Mouse (Mus musculus): ENCODE measurements around the gene Creld2.
"Not testable (repeated sequence)": the region's sequence is repeated elsewhere in the genome, so short reads cannot be mapped to it uniquely, and the experiment has no call there.

Creld2 gene

DNA sequence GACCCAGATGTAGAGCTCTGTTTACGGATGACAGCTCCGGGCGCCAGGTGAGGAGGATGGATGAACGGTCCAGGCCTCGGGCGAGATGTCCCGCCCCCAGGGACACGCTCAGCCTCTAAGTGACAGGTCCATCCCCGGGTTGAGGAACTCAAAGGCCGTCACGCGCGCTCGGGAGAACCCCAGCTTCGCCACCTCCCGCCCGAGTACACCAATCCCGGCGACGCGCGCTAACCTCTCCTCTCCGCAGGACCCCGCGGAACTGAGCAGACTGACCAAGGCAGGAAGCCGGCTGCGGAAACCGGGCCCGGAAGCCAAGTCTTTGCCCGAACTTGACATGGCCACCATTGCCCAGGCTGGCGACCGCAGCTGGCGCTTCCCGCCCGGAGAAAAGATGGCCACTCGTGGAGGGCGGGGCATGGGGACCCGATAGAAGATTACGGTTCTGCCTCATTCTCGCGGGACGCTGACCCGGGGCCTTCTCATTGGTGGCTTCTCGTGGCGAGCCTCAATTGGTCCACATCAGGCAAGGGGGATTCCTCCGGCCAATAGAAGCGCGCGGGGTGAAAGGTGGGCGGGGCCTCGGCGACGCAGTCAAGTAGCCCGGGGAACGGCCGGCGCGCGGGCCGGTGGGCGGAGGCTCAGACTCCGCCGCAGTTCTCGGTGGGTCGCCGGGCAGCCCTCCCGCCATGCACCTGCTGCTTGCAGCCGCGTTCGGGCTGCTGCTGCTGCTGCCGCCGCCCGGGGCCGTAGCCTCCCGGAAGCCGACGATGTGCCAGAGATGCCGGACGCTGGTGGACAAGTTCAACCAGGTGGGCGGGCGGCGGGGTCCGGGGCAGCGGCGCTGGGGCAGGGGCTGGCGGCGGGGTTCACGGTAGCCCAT lies at the start of gene Creld2, which contains the start of gene Alg12:
Gene Creld2, plus strand, starts transcription at position 621 of the 880 bp plus-strand sequence.
Gene Alg12, minus strand, starts transcription at position 293 of the 880 bp plus-strand sequence.
- peak; percentile 99 for DNase-seq (ENCODE audit: low read depth in 2 of 2, low spot score in 2 of 2)

DNA sequence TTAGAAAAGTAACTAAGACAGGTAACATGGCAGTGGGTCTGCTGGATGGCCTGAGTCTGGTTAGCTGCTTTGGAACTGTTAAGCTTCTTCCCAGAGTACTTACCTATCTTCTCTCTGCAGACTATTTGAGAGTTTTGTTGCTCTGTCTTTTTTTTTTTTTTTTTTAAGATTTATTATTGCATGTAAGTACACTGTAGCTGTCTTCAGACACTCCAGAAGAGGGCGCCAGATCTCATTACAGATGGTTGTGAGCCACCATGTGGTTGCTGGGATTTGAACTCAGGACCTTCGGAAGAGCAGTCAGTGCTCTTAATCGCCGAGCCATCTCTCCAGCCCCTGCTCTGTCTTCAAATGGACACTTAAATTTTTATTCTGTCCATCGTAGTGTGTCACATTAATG lies 44.8 kb upstream of the Creld2 start:
- DNase-seq (ENCODE audit: low read depth in 2 of 2, low spot score in 2 of 2): not testable (repeated sequence)

DNA sequence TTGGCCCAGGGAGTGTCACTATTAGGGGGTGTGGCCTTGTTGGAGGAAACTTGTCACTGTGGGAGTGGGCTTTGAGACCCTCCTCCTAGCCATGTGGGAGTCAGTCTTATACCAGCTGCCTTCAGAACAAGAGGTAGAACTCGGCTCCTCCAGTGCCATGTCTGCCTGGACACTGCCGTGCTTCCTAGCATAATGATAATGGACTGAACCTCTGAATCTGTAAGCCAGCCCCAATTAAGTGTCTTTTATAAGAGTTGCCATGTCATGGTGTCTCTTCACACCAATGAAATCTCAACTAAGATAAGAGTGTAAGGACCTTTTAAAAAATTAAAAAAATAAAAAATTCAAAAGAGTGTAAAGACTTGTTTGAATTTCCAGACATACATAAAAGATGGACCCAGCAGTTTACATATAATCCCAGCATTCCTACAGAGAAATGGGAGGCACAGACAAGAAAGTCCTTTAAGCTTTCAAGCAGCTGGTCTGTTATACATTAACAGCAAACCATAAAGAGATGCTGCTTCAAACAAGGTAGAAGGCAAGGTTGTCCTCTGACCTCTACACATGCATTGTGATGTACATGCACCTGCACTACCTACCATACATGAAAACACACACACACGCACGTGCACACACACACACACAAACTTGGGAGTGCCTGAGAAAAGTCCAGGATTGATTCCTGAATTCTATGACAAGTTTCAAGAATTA lies 27.2 kb upstream of the Creld2 start:
- no peak for DNase-seq (ENCODE audit: low read depth in 2 of 2, low spot score in 2 of 2)

DNA sequence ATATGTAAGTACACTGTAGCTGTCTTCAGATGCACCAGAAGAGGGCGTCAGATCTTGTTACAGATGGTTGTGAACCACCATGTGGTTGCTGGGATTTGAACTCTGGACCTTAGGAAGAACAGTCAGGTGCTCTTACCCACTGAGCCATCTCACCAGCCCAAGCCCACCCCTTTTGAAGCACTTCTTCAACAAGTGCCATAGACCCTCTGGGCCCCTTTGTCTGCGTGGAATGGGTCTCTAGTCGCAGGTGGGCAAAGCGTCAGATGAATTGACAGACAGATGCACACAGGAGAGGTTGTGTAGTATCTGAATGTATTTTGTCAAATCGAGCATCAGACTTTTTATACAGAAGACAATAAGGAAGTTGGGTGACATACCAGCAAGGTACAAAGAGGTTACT lies 24.7 kb upstream of the Creld2 start:
- not testable (repeated sequence) for DNase-seq (ENCODE audit: low read depth in 2 of 2, low spot score in 2 of 2)

DNA sequence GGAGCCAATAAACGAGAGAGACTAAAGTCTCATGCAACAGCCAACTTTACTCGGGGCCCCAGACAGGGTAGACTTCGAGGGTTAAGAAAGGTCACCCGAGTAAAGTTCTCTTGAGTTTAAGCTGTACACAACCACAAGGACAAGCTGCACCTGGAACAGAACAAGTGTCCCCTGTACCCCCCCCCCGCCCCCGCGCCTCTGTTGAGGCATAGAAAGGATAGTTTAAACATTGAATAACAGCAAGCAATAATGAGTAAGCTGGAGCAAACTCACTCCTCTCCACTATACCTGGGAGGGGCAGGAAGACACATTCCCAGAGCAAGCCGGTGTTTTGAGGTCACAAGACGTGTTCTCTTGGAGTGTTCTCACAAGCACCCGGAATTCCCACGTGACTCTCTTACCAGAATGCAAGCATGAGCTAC lies 19.5 kb upstream of the Creld2 start:
- no peak for DNase-seq (ENCODE audit: low read depth in 2 of 2, low spot score in 2 of 2)

DNA sequence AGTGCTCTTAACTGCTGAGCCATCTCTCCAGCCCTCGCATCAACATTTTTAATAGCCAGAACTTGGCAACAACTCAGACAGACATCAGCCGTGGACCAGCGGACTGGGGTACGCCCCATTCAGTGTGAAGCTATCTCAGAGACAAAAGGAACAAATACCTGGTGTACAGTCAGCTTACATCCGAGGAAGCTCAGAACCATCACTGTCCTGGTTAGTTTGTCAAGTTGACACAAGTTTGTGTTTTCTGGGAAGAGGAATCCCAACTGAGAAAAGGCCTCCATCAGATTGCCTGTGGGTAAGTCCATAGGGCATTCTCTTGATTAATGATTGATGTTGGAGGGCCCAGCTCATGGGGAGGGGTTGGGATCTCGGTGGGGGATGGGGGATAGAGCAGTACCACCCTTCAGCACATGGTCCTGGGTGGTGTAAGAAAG lies 18.5 kb upstream of the Creld2 start:
- no peak for DNase-seq (ENCODE audit: low read depth in 2 of 2, low spot score in 2 of 2)

DNA sequence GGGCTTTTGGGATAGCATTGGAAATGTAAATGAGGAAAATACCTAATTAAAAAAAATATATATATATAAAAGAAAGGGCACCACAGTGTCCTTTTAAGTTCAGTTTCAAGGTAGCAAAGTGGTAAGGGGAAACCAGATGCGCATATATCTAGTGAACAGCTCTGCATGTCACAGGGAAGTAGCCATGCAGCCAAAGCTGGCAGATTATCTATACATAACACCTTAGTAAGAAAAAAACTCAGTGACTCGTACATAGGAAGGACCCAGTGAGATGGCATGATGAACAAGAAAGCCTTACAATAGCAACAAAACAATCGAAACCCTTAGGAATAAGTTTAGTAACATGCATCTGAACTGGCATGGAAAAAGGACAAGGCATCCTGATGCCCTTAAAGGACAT lies 17.5 kb upstream of the Creld2 start:
- DNase-seq (ENCODE audit: low read depth in 2 of 2, low spot score in 2 of 2): no peak

DNA sequence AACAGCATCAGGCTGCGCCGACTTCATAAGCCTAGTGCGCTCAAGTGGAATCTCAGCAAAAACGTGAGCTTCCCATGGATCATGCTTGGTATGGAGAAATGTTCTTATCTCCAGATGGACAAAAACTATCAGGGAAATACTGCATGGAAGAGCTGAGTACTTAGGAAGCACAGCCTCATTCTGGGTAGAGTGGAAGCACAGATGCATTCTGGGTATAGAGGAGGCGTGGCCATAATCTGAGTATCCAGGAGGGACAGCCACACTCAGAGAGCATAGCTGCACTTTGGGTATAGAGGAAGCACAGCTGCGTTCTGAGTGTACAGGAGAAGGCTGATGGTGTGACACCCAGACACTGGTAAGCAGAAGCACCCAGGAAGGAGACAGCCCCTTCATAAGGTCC lies 17.1 kb upstream of the Creld2 start:
- no peak for DNase-seq (ENCODE audit: low read depth in 2 of 2, low spot score in 2 of 2)

DNA sequence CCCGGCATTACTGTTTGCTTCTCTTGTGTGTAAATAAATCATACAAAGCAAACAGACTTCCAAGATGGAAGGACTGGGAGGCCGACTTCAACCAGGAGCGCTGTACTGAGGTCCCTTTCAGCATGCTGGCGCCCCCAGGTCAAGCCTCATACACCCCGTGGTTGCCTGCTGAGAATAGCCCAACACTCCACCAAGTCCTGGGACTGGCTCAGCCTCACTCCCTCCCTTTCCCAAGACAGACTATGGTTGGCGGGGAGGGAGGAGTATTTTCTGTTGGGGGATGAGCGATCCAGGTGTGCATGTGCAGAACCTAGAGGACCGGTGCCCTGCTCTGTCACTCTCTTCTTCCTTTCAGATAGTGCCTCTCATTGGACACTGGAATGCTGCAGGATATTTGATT lies 11.3 kb upstream of the Creld2 start:
- no peak for DNase-seq (ENCODE audit: low read depth in 2 of 2, low spot score in 2 of 2)

DNA sequence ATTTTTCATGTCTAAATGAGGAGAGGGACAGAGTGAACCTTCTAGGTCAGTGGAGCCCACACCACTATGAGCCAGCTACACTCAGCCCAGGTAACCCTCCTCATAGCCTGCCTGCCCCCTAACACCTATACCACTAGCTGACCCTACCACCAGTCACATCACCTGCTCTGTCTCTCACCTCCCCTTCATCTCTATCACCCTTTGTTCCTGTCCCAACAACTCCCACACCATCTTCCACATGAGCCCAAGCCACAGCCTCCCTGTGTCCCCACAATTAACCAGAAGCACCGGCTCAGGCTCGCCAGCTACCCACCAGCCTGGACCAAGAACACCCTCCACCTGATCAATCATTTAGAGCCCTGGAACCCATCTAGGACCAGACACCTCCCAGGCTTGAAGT lies 9.1 kb upstream of the Creld2 start:
- DNase-seq (ENCODE audit: low read depth in 2 of 2, low spot score in 2 of 2): no peak

DNA sequence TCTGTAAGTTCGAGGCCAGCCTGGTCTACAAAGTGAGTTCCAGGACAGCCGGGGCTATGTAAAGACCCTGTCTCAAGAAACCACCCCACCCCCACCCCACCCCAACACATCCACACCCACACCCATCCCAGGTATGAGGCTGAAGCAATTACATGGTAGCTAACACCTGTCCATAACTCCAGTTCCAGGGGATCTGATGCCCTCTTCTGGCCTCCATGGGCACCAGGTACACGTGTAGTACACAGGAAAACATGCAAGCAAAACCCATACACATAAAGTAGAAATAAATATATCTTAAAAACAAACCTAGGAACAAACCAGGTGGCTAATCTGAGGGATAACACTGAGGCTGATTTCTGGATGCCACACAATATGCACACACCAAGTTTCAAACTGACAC lies 6.2 kb upstream of the Creld2 start:
- no peak for DNase-seq (ENCODE audit: low read depth in 2 of 2, low spot score in 2 of 2)

DNA sequence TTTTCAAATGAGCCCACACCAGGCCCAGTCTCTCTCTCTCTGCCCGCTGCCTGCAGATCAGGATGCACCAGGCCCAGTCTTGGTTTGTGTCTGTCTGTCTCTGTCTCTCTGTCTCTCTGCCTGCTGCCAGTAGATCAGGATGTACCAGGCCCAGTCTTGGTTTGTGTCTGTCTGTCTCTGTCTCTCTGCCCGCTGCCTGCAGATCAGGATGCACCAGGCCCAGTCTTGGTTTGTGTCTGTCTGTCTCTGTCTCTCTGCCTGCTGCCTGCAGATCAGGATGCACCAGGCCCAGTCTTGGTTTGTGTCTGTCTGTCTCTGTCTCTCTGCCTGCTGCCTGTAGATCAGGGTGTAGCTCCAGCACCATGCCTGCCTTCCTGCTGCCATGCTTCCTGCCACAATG lies 5.6 kb upstream of the Creld2 start:
- not testable (repeated sequence) for DNase-seq (ENCODE audit: low read depth in 2 of 2, low spot score in 2 of 2)

DNA sequence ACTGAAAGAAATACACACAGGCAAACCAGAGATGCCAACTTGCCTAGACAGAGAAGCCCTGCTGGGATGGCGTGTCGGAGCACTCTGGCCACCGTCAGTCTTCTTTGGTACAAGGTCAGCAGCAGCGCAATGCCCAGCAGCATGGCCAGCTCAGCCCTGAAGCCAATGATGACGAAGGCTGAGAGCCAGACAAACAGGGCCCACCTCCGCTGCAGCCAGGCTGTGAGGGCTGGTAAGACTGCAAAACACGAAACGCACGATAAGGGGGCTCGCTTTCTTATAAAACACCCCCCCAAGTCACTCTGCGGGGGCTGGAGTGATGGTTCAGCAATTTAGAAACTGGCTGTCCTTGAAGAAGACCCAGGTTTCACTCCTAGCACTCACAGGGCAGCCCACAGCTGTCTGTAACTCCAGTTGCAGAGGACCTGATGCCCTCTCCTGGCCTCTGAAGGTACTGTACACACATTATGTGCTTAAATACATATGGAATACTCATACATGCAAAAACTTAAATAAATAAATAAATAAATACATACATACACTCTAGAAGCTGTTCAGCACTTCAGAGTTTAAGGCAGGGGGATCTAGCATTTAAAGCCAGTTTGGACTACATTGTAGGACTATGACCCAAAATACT lies 4.9 kb upstream of the Creld2 start:
- no peak for DNase-seq (ENCODE audit: low read depth in 2 of 2, low spot score in 2 of 2)

DNA sequence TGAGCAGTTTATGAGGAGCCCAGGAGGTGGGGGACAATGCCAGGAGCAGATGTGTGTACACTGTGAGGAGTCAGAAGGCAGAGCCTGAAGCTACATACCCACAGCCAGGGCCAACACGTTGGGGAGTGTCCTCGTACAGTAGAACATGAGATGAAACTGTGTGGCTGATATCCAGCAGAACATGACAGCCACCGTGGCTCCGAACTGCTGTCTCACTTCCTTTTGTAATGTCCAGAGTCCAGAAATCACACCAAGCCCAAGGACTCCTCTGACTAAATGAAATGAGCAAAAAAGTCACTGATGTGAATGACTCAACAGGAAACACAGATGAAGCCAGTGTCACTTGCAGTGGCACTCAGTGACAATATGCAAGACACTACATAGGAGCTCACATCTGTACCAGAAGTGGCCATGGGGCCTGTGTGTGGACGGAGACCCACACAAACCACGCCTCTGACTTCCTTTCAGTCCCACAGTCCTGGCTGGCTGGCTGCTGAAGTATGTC lies 4.2 kb upstream of the Creld2 start:
- DNase-seq (ENCODE audit: low read depth in 2 of 2, low spot score in 2 of 2): no peak

DNA sequence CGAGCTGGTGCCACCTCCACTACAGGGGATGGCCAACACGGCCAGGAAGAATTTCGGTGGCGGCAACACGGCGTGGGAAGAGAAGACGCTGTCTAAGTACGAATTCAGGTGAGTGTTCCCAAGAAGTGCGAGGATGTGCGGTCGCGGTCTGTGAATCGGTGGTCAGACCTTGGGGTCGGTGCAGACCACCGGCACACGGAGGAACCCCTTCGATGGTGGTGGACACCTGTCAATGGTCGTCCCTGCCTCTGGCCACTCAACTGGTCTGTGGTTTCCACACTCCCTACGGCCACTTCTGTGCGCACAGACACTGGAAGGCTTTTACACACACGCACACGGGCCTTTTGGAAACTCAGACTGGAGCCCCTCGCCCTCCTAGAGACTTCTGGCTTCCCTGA lies 459 bp downstream of the Creld2 start:
- no peak for DNase-seq (ENCODE audit: low read depth in 2 of 2, low spot score in 2 of 2)

DNA sequence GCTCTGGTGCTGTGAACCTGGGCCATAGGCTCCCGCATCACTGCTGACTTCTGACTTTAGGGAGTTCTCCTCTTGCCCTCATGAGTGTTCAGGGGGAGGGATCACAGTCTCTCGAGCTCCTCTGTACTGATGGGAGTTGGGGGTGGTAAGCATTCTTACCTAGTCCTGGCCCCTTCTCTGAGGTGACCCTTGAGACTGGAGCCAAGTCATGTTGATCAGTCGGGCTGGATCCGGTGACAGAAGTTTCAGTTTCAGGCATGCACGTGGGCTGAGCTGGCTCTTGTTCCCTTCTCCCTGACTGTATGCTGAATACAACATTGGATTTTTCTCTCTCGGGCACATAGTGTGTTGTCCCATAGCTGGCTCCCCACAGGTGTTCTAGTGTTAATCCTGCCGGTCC lies 2.0 kb downstream of the Creld2 start:
- DNase-seq (ENCODE audit: low read depth in 2 of 2, low spot score in 2 of 2): no peak

DNA sequence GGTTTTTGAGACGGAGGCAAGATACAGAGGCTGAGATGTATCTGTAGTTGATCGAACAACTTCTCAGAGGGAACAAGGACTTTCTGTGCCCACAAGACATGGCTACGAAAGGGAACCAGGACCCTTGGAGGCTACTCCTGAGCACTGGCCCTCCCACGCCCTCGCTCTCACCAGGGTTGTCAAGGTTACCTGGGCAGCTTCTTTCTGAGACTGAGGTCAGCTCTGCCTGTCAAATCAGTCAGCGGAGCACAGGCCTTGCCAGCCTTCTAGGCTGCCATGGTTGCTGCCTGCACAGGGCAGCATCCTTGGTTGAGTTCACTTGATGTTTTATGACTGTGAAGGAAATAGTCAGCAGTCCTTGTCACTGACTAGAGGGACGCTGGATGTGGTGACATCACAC lies 3.1 kb downstream of the Creld2 start:
- no peak for DNase-seq (ENCODE audit: low read depth in 2 of 2, low spot score in 2 of 2)

DNA sequence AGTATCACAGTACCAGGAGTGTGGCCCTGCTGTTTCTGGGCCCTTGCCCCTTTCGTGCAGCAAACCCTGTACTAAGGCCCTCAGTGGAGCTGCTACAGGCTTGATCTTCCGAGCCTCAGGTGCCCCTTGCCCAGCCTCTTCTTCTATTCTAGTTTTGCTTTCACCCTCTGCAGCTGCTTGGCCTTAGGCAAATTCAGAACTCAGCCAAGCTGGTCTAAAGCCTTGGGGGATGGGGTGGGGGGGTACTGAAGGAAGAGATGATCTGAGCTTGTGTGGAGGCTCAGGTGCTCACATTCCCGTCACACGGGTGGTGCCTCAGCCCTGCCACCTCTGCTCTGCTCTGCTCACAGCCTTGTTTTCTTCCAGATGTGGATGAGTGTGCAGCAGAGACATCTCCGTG lies 3.9 kb downstream of the Creld2 start:
- DNase-seq (ENCODE audit: low read depth in 2 of 2, low spot score in 2 of 2): no peak

DNA sequence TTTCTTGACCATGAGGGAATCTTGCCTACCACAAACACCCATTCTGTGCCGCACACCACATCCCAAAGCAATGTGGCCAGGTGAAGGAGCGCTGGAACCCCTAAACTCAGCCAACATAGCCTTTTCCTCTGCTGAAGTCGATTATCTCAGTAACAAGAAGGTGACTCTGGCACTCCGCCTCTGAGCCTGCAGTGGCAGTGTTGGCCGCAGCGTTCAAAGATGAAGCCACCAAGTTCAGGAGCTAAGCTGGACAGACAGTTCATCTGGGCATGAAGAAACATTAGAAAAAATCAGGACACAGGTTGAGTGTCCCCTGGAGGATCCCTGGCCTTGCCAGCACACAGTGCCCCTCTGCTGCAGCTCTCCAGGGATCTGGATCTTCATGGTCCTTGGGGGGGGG lies 8.0 kb downstream of the Creld2 start:
- DNase-seq (ENCODE audit: low read depth in 2 of 2, low spot score in 2 of 2): no peak

DNA sequence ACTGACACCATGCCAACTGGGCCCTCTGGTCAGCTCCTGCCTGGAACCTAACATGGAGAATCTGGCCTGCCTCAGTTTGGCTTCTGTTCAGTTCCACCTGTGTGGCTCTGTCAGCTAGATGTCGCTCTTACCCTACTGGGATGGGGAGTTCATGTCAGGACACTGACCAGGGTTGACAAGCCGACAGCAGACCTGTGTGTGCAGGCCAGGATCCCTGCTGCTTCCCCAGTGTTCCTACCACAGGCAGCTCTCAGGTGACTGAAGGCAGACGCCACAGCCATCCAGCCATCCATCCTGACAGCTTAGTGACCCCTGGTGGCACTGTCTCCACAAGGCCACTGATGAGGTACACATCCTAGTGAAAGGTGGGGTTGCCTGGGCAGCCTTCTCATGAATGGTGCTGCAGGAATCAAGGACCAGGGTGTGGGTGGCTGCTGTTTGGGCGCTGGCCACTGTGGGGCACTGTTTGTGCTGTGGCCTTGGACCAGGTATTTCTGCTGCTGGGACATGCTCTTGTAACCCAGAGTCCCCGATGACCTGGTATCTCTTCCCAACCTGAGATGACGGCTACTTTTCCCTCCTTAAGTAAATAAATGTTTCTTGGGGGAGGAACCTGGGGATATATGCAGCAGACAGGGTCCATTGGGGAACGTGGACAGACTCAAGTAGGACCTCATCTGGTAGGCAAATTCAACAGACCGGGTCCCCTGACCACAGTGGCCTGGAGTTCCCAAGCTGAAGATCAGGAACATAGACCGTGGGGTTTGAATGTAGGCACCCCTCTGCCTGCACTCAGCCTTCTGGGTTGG lies 8.7 kb downstream of the Creld2 start:
- peak; percentile 32 to 49 for DNase-seq (ENCODE audit: low read depth in 2 of 2, low spot score in 2 of 2)
